Mouse (Mus musculus) neural tube, embryonic 10.5 days (tissue): Measurements from ENCODE around the gene Epc2.
"Not testable (repeated sequence)": the region's sequence is repeated elsewhere in the genome, so short reads cannot be mapped to it uniquely, and the experiment has no call there.

ENCODE experiments used
- DNase-seq: peaks from one replicate; pipeline ENCODE4 v3.0.0-alpha.2; 2017; ENCODE audit warnings: low spot score; ENCODE audit errors: extremely low spot score

Gene Epc2

GRCm38 (mm10) chr2:49471641-49472355 is 20.5 kb downstream of the Epc2 start:
- DNase-seq: no peak

GRCm38 (mm10) chr2:49472443-49472842 is 21.2 kb downstream of the Epc2 start:
- DNase-seq: no peak

GRCm38 (mm10) chr2:49482146-49482545 is 30.9 kb downstream of the Epc2 start:
- DNase-seq: no peak

- no peak for DNase-seq
Observed at GRCm38 (mm10) chr2:49483382-49483781, 32.1 kb downstream of the Epc2 start.

GRCm38 (mm10) chr2:49501435-49501834 is 50.1 kb downstream of the Epc2 start:
- no peak for DNase-seq

GRCm38 (mm10) chr2:49503596-49503995 is 52.3 kb downstream of the Epc2 start:
- DNase-seq: no peak

- not testable (repeated sequence) for DNase-seq
Observed at GRCm38 (mm10) chr2:49505151-49505550, 53.9 kb downstream of the Epc2 start.

- no peak for DNase-seq
Observed at GRCm38 (mm10) chr2:49510832-49511231, 59.5 kb downstream of the Epc2 start.

GRCm38 (mm10) chr2:49516011-49516410 is 64.7 kb downstream of the Epc2 start:
- DNase-seq: no peak

GRCm38 (mm10) chr2:49520409-49520808 is 69.1 kb downstream of the Epc2 start:
- no peak for DNase-seq

- DNase-seq: no peak
Observed at GRCm38 (mm10) chr2:49520989-49521388, 69.7 kb downstream of the Epc2 start.

GRCm38 (mm10) chr2:49521564-49521963 is 70.3 kb downstream of the Epc2 start:
- DNase-seq: no peak

GRCm38 (mm10) chr2:49522578-49522977 is 71.3 kb downstream of the Epc2 start:
- no peak for DNase-seq

- no peak for DNase-seq
Observed at GRCm38 (mm10) chr2:49537147-49537546, 85.9 kb downstream of the Epc2 start.

- no peak for DNase-seq
Observed at GRCm38 (mm10) chr2:49538056-49538455, 86.8 kb downstream of the Epc2 start.

GRCm38 (mm10) chr2:49539745-49540144 is 88.5 kb downstream of the Epc2 start:
- no peak for DNase-seq

GRCm38 (mm10) chr2:49547813-49548212 is 96.5 kb downstream of the Epc2 start:
- DNase-seq: no peak

- no peak for DNase-seq
Observed at GRCm38 (mm10) chr2:49548492-49548891, 97.2 kb downstream of the Epc2 start.

- no peak for DNase-seq
Observed at GRCm38 (mm10) chr2:49553096-49553495, 101.8 kb downstream of the Epc2 start.

GRCm38 (mm10) chr2:49557339-49557738 is 106.1 kb downstream of the Epc2 start:
- DNase-seq: no peak

- no peak for DNase-seq
Observed at GRCm38 (mm10) chr2:49558361-49558760, 107.1 kb downstream of the Epc2 start.

GRCm38 (mm10) chr2:49562688-49563350 is 111.5 kb downstream of the Epc2 start:
- no peak for DNase-seq
